In genomic region chr11:116030088-116030897, GRCm38 (mm10) we compare ENCODE assay signal across 7 mouse cellular contexts. TPM values are rescaled to one million over a fixed set of nuclear protein-coding genes. Genes with fewer than 3 reads are reported as not detected.
DNase-seq lines count a peak whose midpoint lies in the region; ATAC-seq lines count a peak whose summit lies in the region.

Gene Unk, plus strand, starts transcription at chr11:116030322.

- peak within 1 kb of the TSS; percentile 74 for H3K4me2 ChIP-seq in embryonic facial prominence, embryonic 11.5 days (ENCODE audit: low read depth, low read length)
- H3K4me2 ChIP-seq in midbrain, embryonic 13.5 days (replicated peaks), result peak within 1 kb of the TSS; percentile 93

- H3K36me3 ChIP-seq in embryonic facial prominence, embryonic 11.5 days (replicated peaks; ENCODE audit: control insufficient read depth, insufficient read depth, low read depth, low read length), result no peaks in the 10 kb centered on the region
- peaks cover 36% of the 10 kb centered on the region for H3K36me3 ChIP-seq in limb, embryonic 10.5 days
- 0 out of 2 replicates have a peak, but pooled peaks cover 7% of the 10 kb centered on the region for H3K36me3 ChIP-seq in midbrain, embryonic 13.5 days

- H3K4me3 ChIP-seq in embryonic facial prominence, embryonic 11.5 days (ENCODE audit: low read depth, low read length), result peak within 1 kb of the TSS; percentile 68
- H3K4me3 ChIP-seq in limb, embryonic 10.5 days, result peak within 1 kb of the TSS; percentile 74
- peak within 1 kb of the TSS; percentile 67 for H3K4me3 ChIP-seq in midbrain, embryonic 13.5 days (replicated peaks)

- no peaks in the 10 kb centered on the region for H3K9me3 ChIP-seq in embryonic facial prominence, embryonic 11.5 days (replicated peaks; ENCODE audit: control insufficient read depth, low read length)
- no peaks in the 10 kb centered on the region for H3K9me3 ChIP-seq in limb, embryonic 10.5 days (replicated peaks)
- no peaks in the 10 kb centered on the region for H3K9me3 ChIP-seq in midbrain, embryonic 13.5 days

- H3K27me3 ChIP-seq in embryonic facial prominence, embryonic 11.5 days (ENCODE audit: control insufficient read depth, insufficient read depth, low read length), result no peaks in the 10 kb centered on the region
- no peaks in the 10 kb centered on the region for H3K27me3 ChIP-seq in limb, embryonic 10.5 days (ENCODE audit: low read depth, poor library complexity, severe bottlenecking)
- H3K27me3 ChIP-seq in midbrain, embryonic 13.5 days, result no peaks in the 10 kb centered on the region

- H3K4me1 ChIP-seq in embryonic facial prominence, embryonic 11.5 days (ENCODE audit: control insufficient read depth, insufficient read depth, low read length), result no peaks in the 10 kb centered on the region
- peaks cover 23% of the 10 kb centered on the region for H3K4me1 ChIP-seq in limb, embryonic 10.5 days
- peaks cover 32% of the 10 kb centered on the region for H3K4me1 ChIP-seq in midbrain, embryonic 13.5 days (replicated peaks)

- under 1% methylated on average over 67 of the region's 67 CpGs for WGBS in embryonic facial prominence, embryonic 11.5 days
- WGBS in limb, embryonic 10.5 days, result under 1% methylated on average over 65 of the region's 67 CpGs
- under 1% methylated on average over 63 of the region's 67 CpGs for WGBS in midbrain, embryonic 13.5 days

- peak within 1 kb of the TSS; percentile 98 for H3K27ac ChIP-seq in embryonic facial prominence, embryonic 11.5 days (replicated peaks; ENCODE audit: low read depth, low read length)
- H3K27ac ChIP-seq in limb, embryonic 10.5 days, result peak within 1 kb of the TSS; percentile 99
- peak within 1 kb of the TSS; percentile 97 for H3K27ac ChIP-seq in midbrain, embryonic 13.5 days

- DNase-seq in adrenal gland, postnatal 14 days, result peak; percentile 98
- peak; percentile 99 for DNase-seq in embryonic facial prominence, embryonic 11.5 days (ENCODE audit: low spot score)
- DNase-seq in kidney, adult 11 months, result peak; percentile 99
- DNase-seq in limb, embryonic 10.5 days (ENCODE audit: low spot score), result peak; percentile 98
- peak; percentile 90 for DNase-seq in spleen, adult 12 weeks (ENCODE audit: low spot score)

- peak; percentile 93 for ATAC-seq in embryonic facial prominence, embryonic 11.5 days (replicated peaks; ENCODE audit: insufficient number of reproducible peaks, low FRiP score, low TSS enrichment, low read depth)
- peak; percentile 78 for ATAC-seq in granulocyte monocyte progenitor cell, adult 5-6 weeks (replicated peaks; ENCODE audit: poor library complexity, severe bottlenecking)
- peak; percentile 96 for ATAC-seq in midbrain, embryonic 13.5 days

- H3K9ac ChIP-seq in embryonic facial prominence, embryonic 11.5 days (replicated peaks; ENCODE audit: low read length), result peak within 1 kb of the TSS; percentile 92
- peak within 1 kb of the TSS; percentile 88 for H3K9ac ChIP-seq in midbrain, embryonic 13.5 days (replicated peaks)

RNA-seq across cellular contexts. Expression of gene Unk, which starts in this region (rescaled TPM):
- 20.6 and 24.4 TPM in 2 replicates for total RNA-seq in adrenal gland, postnatal 14 days (2021)
- 21.2 and 21.7 TPM in 2 replicates for polyA plus RNA-seq in embryonic facial prominence, embryonic 11.5 days (2014; fragmentation: Nextera tagmentation; extraction: Ambion mirVana)
- total RNA-seq in granulocyte monocyte progenitor cell, adult 5-6 weeks (2014; fragmentation: Nextera tagmentation), result 25.4 and 40.0 TPM in 2 replicates
- total RNA-seq in granulocyte monocyte progenitor cell, adult 5-6 weeks (2017), result 15.2 and 19.9 TPM in 2 replicates
- 46.1 and 53.2 TPM in 2 replicates for polyA plus RNA-seq in limb, embryonic 10.5 days (2016; fragmentation: Nextera tagmentation; extraction: Ambion mirVana)
- 41.1 and 43.7 TPM in 2 replicates for polyA plus RNA-seq in midbrain, embryonic 13.5 days (2015; fragmentation: Nextera tagmentation; extraction: Ambion mirVana)

Comparison
In these comparisons a context has a peak if more than half of its experiments do, and no peak if none do; other contexts are left out.
1. Peak in every context shown above with its lines: DNase-seq, ATAC-seq, H3K4me3 ChIP-seq and H3K27ac ChIP-seq.